Mouse (Mus musculus) intestine, embryonic 14.5 days (tissue): ENCODE results near the gene Ciao2b. TPM values are rescaled to one million over a fixed set of nuclear protein-coding genes. Genes with fewer than 3 reads are reported as not detected.

Source experiments
- polyA plus RNA-seq: library from polyadenylated mRNA; unstranded; fragments of >200 nt; fragmentation: Nextera tagmentation; extraction: Ambion mirVana; gene quantifications from 2 replicates; pipeline ENCODE4 v1.2.1, GENCODE M21; 2014

The Ciao2b gene
- polyA plus RNA-seq, 1 experiment from 2014 or later = 92.2 TPM

Other genes starting within 250 kb of the Ciao2b start
- 7.0 and 7.5 TPM in 2 replicates for gene Cmtm4, start 246.2 kb downstream of the Ciao2b start, polyA plus RNA-seq
- gene Dync1li2, start 198.9 kb downstream of the Ciao2b start, polyA plus RNA-seq = 46.1 and 55.3 TPM in 2 replicates
- 0.34 and 0.36 TPM in 2 replicates for gene Terb1, start 132.1 kb downstream of the Ciao2b start, polyA plus RNA-seq
- 85.8 and 98.9 TPM in 2 replicates for gene Nae1, start 107.3 kb downstream of the Ciao2b start, polyA plus RNA-seq
- 0.92 and 2.0 TPM in 2 replicates for gene Car7, start 107.3 kb downstream of the Ciao2b start, polyA plus RNA-seq
- 13.4 and 14.9 TPM in 2 replicates for gene Pdp2, start 50.5 kb downstream of the Ciao2b start, polyA plus RNA-seq
- gene Cdh16, start 17.6 kb downstream of the Ciao2b start, polyA plus RNA-seq = 0.15 and 0.42 TPM in 2 replicates
- gene Rrad, start 10.6 kb downstream of the Ciao2b start, polyA plus RNA-seq = 3.8 and 4.0 TPM in 2 replicates
- 0.42 and 1.1 TPM in 2 replicates for gene Ces2a, start 92.0 kb upstream of the Ciao2b start, polyA plus RNA-seq
- 0.09 and 0.27 TPM in 2 replicates for gene Ces2b, start 189.6 kb upstream of the Ciao2b start, polyA plus RNA-seq
- 0.34 and 0.55 TPM in 2 replicates for gene Ces2c, start 205.1 kb upstream of the Ciao2b start, polyA plus RNA-seq